Mouse (Mus musculus) heart, postnatal 0 days (tissue): ENCODE measurements around the gene Dhx57.

Experiments
- CTCF ChIP-seq: IDR thresholded peaks from 2 replicates; pipeline ENCODE4 v1.5.1; 2016; ENCODE audit warnings: antibody characterized with exemption, control low read depth, low read depth
- EP300 ChIP-seq: IDR thresholded peaks from 2 replicates; pipeline ENCODE4 v1.6.1; 2016; ENCODE audit warnings: antibody characterized with exemption, low read depth

DNA sequence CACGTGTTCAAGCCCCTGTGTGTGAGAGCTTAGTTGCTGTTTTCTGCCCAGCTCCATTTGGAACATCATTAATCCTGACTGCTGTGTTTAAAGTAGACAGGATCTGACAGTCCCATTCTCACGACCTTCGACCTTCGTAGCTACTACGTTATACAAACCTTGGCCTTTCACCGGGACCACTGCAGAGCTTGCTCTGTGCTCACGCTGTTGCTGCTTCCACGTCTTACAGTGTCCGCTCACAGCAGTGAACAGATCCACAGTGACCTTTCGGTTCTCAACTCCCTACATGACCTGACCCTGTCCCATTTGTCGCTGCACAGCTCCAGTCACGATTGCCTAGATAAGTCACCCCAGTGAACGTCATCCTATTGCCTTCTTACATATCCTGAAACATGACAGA is 47.2 kb downstream of the Dhx57 start:
- no peak for TF ChIP-seq CTCF
- no peak for TF ChIP-seq EP300
